Mouse (Mus musculus): ENCODE measurements at regions not wholly inside any gene's neighbourhood (a gene's known extent, or its start where the extent isn't known, plus 50 kb on each side); places are given as distances from the start of the nearest gene placed in this dataset.

DNA sequence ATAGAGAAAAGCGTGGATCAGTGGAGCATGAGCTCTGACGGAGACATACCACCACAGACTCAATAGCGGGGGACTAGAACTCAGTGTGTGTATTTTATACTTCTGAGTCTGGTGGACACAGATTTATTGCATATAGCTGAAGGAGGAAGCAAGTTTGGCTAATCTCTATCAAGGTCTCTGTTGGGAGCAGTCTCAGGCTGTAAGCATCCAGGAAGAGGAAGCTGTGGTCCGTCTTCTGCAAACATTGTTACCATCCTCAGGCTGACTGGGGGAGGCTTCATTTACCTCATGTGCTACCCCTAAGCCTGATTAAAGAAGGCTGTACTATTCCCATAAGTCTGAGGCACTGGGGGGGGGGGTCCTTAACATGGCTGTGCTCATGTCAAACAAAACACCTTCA is 261.0 kb downstream of the Rnd3 start:
- Histone ChIP-seq H3K4me3 (ENCODE audit: low read depth, low read length) (no peak overlapping the region), H3K27ac (ENCODE audit: low read depth, low read length) (no peak overlapping the region), H3K27me3 (ENCODE audit: insufficient read depth, low read length) (no peaks in the 10 kb centered on the region), H3K36me3 (ENCODE audit: insufficient read depth, low read length) (no peaks in the 10 kb centered on the region), H3K4me1 (ENCODE audit: insufficient read depth, low read length) (peaks cover 6% of the 10 kb centered on the region; the same call in 1 of the 2 replicates), H3K4me2 (ENCODE audit: low read depth, low read length, poor library complexity, severe bottlenecking) (no peak overlapping the region), H3K9me3 (ENCODE audit: low read length) (no peaks in the 10 kb centered on the region), H3K9ac (replicated peaks; ENCODE audit: low read length, poor library complexity, severe bottlenecking) (no peak overlapping the region)
- ATAC-seq (ENCODE audit: low FRiP score) (no peak), DNase-seq (ENCODE audit: low spot score) (no peak)
- 92% methylated on average over 4 of the region's 4 CpGs for WGBS
- no peak for TF ChIP-seq CTCF (IDR thresholded peaks at IDR 0.05)

- H3K4me1 ChIP-seq (ENCODE audit: insufficient read depth, low read length) = peaks cover 6% of the 10 kb centered on the region; the same call in 1 of the 2 replicates
- H3K27me3 ChIP-seq (ENCODE audit: insufficient read depth, low read length) = no peaks in the 10 kb centered on the region
- no peaks in the 10 kb centered on the region for H3K36me3 ChIP-seq (ENCODE audit: insufficient read depth, low read length)
- no peak overlapping the region for H3K4me3 ChIP-seq (ENCODE audit: low read depth, low read length)
- DNase-seq (ENCODE audit: low spot score) (peak; percentile 10), ATAC-seq (ENCODE audit: low FRiP score) (no peak)
- WGBS = 25% methylated on average over 7 of the region's 7 CpGs
- TF ChIP-seq CTCF (IDR thresholded peaks at IDR 0.05) = no peak
- H3K27ac ChIP-seq (ENCODE audit: low read depth, low read length) = no peak overlapping the region
- H3K9ac ChIP-seq (replicated peaks; ENCODE audit: low read length, poor library complexity, severe bottlenecking) = no peak overlapping the region
- no peak overlapping the region for H3K4me2 ChIP-seq (ENCODE audit: low read depth, low read length, poor library complexity, severe bottlenecking)
- H3K9me3 ChIP-seq (ENCODE audit: low read length) = no peaks in the 10 kb centered on the region
Measured at GRCm38 (mm10) chr2:50885924-50886315, 263.0 kb downstream of the Rnd3 start.

DNA sequence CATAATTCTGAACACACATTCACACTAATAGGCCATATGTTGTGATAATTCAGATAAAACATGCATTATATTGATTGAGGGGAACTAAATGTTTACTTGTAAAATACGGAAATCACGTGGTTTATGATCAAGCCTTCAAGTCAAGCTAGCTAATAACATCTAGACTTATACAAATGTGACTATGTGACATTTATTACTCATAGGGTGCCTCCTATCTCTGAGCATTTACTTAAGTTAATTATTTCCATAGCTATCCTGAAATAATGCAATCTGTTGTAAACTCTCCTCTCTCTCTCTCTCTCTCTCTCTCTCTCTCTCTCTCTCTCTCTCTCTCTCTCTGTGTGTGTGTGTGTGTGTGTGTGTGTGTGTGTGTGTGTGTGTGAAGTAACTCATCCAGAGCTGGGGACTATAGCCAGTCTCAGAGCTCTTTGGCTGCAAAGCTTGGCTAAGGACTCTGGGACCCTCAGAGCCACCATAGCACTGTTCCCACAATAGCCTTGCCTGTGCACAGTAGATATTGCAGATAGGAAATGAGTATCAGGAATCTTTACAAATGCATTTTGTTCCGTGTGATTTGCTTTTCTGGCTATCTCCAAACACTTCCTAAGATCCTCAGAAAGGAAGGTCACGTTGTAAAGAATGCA is 263.5 kb downstream of the Rnd3 start:
- no peak overlapping the region for H3K9ac ChIP-seq (replicated peaks; ENCODE audit: low read length, poor library complexity, severe bottlenecking)
- ATAC-seq (ENCODE audit: low FRiP score) (no peak), DNase-seq (ENCODE audit: low spot score) (no peak)
- no peak overlapping the region for H3K4me3 ChIP-seq (ENCODE audit: low read depth, low read length)
- WGBS = 79% methylated on average over 4 of the region's 4 CpGs
- H3K9me3 ChIP-seq (ENCODE audit: low read length) = no peaks in the 10 kb centered on the region
- H3K4me1 ChIP-seq (ENCODE audit: insufficient read depth, low read length) = peaks cover 6% of the 10 kb centered on the region; the same call in 1 of the 2 replicates
- TF ChIP-seq CTCF (IDR thresholded peaks at IDR 0.05) = no peak
- H3K36me3 ChIP-seq (ENCODE audit: insufficient read depth, low read length) = no peaks in the 10 kb centered on the region
- H3K27me3 ChIP-seq (ENCODE audit: insufficient read depth, low read length) = no peaks in the 10 kb centered on the region
- no peak overlapping the region for H3K27ac ChIP-seq (ENCODE audit: low read depth, low read length)
- H3K4me2 ChIP-seq (ENCODE audit: low read depth, low read length, poor library complexity, severe bottlenecking) = no peak overlapping the region

- H3K36me3 ChIP-seq (ENCODE audit: insufficient read depth, low read length) = no peaks in the 10 kb centered on the region
- TF ChIP-seq CTCF (IDR thresholded peaks at IDR 0.05) = no peak
- WGBS = 88% methylated on average over 4 of the region's 4 CpGs
Measured at GRCm38 (mm10) chr2:50881514-50882038, 267.3 kb downstream of the Rnd3 start.

DNA sequence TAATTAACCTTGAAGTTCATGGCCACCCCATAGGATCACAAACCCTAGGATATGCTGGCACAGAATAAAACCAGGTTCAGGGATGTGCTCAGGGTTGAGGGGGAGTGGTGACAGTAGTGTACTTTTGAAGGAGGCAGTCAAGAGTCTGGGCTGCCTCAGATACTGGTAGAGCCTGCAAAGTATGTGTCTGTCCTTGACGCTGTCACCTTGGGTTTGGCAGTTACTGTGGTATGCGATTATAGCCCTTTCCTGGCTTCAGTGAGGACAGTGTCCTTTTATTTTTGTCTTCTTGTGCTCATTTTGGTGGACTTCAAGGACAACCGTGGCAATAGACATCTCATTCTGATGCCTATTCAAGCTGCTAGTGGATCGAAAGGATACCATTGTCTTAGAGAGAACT is 268.1 kb downstream of the Rnd3 start:
- Histone ChIP-seq H3K9ac (replicated peaks; ENCODE audit: low read length, poor library complexity, severe bottlenecking) (no peak overlapping the region), H3K4me3 (ENCODE audit: low read depth, low read length) (no peak overlapping the region)

More at GRCm38 (mm10) chr2:50881514-50882038, 267.3 kb downstream of the Rnd3 start:
- no peak overlapping the region for H3K9ac ChIP-seq (replicated peaks; ENCODE audit: low read length, poor library complexity, severe bottlenecking)
- H3K4me1 ChIP-seq (ENCODE audit: insufficient read depth, low read length) = peaks cover 5% of the 10 kb centered on the region; the same call in 1 of the 2 replicates
- no peaks in the 10 kb centered on the region for H3K9me3 ChIP-seq (ENCODE audit: low read length)
- ATAC-seq (ENCODE audit: low FRiP score) (no peak), DNase-seq (ENCODE audit: low spot score) (no peak)
- no peak overlapping the region for H3K4me2 ChIP-seq (ENCODE audit: low read depth, low read length, poor library complexity, severe bottlenecking)
- H3K4me3 ChIP-seq (ENCODE audit: low read depth, low read length) = no peak overlapping the region
- no peak overlapping the region for H3K27ac ChIP-seq (ENCODE audit: low read depth, low read length)
- no peaks in the 10 kb centered on the region for H3K27me3 ChIP-seq (ENCODE audit: insufficient read depth, low read length)

DNA sequence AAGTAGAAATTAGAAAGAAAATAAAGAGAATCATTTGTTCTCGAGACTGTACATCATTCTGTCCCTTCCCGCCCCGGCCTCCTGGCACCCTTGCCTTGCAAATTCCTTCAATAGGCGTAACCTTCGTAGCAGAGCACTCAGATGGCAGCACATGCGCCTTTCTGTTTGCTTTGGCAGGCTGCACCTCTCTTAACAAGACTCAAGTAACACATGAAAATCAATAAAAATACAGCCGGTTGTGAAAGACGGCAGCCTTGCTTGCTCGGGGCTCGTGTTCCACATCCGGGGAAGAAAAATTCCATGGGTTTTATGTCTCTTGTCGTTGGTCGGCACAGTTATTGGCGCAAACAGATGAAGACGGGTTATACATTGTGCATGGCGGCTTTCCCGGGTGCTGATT is 271.2 kb downstream of the Rnd3 start:
- Histone ChIP-seq H3K9ac (replicated peaks; ENCODE audit: low read length, poor library complexity, severe bottlenecking) (no peak overlapping the region), H3K4me3 (ENCODE audit: low read depth, low read length) (no peak overlapping the region), H3K4me2 (ENCODE audit: low read depth, low read length, poor library complexity, severe bottlenecking) (no peak overlapping the region), H3K9me3 (ENCODE audit: low read length) (no peaks in the 10 kb centered on the region), H3K36me3 (ENCODE audit: insufficient read depth, low read length) (no peaks in the 10 kb centered on the region), H3K27me3 (ENCODE audit: insufficient read depth, low read length) (no peaks in the 10 kb centered on the region), H3K27ac (ENCODE audit: low read depth, low read length) (no peak overlapping the region), H3K4me1 (ENCODE audit: insufficient read depth, low read length) (no peaks in the 10 kb centered on the region)
- TF ChIP-seq CTCF (IDR thresholded peaks at IDR 0.05) = no peak
- 89% methylated on average over 17 of the region's 17 CpGs for WGBS
- ATAC-seq (ENCODE audit: low FRiP score) (no peak), DNase-seq (ENCODE audit: low spot score) (no peak)

More for the DNA sequence above, 268.1 kb downstream of the Rnd3 start:
- peaks cover 3% of the 10 kb centered on the region; the same call in 1 of the 2 replicates for H3K4me1 ChIP-seq (ENCODE audit: insufficient read depth, low read length)
- ATAC-seq (ENCODE audit: low FRiP score) (no peak), DNase-seq (ENCODE audit: low spot score) (no peak)
- 84% methylated on average over 4 of the region's 4 CpGs for WGBS
- H3K27ac ChIP-seq (ENCODE audit: low read depth, low read length) = no peak overlapping the region
- H3K4me2 ChIP-seq (ENCODE audit: low read depth, low read length, poor library complexity, severe bottlenecking) = no peak overlapping the region
- H3K27me3 ChIP-seq (ENCODE audit: insufficient read depth, low read length) = no peaks in the 10 kb centered on the region
- H3K9me3 ChIP-seq (ENCODE audit: low read length) = no peaks in the 10 kb centered on the region
- H3K36me3 ChIP-seq (ENCODE audit: insufficient read depth, low read length) = no peaks in the 10 kb centered on the region
- no peak for TF ChIP-seq CTCF (IDR thresholded peaks at IDR 0.05)

All from midbrain, postnatal 0 days (tissue).